Mouse (Mus musculus): ENCODE measurements around the gene Ckap2. TPM values are rescaled to one million over a fixed set of nuclear protein-coding genes. Genes with fewer than 3 reads are reported as not detected.

The Ckap2 gene
- polyA plus RNA-seq, 1 experiment = not detected

DNA sequence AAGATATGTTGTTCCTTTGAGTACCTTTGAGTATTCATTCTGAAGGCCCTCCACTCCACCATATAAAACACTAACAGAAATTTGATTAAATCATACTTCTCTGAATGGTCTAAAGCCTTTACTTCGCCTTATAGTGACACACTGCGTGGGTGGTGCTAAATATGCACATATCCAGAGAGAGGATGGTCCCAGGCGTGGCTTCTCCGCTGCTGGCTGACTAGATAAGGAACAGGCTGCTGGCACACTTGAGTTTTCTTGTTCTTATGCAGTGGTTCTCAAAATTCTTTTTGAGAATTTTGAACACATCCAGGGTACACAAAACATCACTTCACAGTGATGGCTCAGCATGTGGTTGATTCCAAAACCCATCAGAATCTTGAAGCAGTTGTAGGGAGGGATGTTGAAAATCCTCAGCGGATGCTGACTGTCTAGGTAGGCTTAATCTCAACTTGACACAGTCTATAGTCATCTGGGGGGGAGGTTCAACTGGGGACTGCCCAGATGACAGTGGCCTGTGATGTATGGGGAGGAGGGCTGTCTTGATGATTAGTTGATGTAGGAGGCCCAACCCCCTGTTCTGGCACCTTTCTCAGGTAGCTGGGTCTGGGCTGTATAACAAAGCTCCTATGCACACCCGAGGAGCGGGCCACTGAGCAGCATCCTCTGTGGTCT, 51.4 kb downstream of the Ckap2 start:
- Histone ChIP-seq H3K4me1 (ENCODE audit: control insufficient read depth, insufficient read depth, insufficient read length, low read length) (no peaks in the 10 kb centered on the region), H3K27ac (replicated peaks; ENCODE audit: low read depth, low read length) (no peak overlapping the region), H3K4me3 (ENCODE audit: insufficient read depth, low read depth, low read length) (no peak overlapping the region)

DNA sequence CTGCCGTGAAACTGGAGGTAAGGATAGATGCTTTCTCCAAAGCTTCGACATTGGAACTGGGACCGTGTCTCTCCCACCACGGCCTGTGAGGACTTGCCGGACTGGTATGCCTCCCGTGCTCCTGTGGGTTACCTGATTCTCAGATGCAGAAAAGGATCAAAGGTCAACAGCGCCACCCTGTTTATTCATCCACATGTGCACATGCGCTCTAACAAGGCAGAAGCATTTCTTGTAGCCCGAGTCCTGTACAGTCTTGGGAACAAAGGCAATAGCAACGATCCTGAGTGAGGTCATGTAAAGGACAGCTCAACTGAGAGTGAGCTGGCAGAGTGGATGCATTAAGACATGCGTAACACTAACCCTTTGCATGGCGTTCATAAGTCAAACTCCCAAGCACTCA, 53.6 kb downstream of the Ckap2 start:
- Histone ChIP-seq H3K4me3 (ENCODE audit: insufficient read depth, low read depth, low read length) (no peak overlapping the region), H3K4me1 (ENCODE audit: control insufficient read depth, insufficient read depth, insufficient read length, low read length) (no peaks in the 10 kb centered on the region), H3K27ac (replicated peaks; ENCODE audit: low read depth, low read length) (no peak overlapping the region)

- no peak within 1 kb of the TSS for H3K27ac ChIP-seq (replicated peaks; ENCODE audit: low read depth, low read length)
- no peaks in the 10 kb centered on the region for H3K4me1 ChIP-seq (ENCODE audit: control insufficient read depth, insufficient read depth, insufficient read length, low read length)
- H3K4me3 ChIP-seq (ENCODE audit: insufficient read depth, low read depth, low read length) = peak within 1 kb of the TSS; percentile 51
Measured at GRCm38 (mm10) chr8:22124220-22125152, 61.1 kb downstream of the Ckap2 start, which contains the start of gene Nek5. TSS of gene Nek5 (minus strand) at chr8:22125053.

Other genes with a start within 250 kb of the Ckap2 start
- gene Defb35, start 247.5 kb downstream of the Ckap2 start, polyA plus RNA-seq (2012; ENCODE audit: insufficient read depth, insufficient read length, missing spikeins) = not detected in 2 replicates
- not detected in 2 replicates for gene Defb13, start 239.1 kb downstream of the Ckap2 start, polyA plus RNA-seq (2012; ENCODE audit: insufficient read depth, insufficient read length, missing spikeins)
- not detected in 2 replicates for gene Fam90a1a, start 227.1 kb downstream of the Ckap2 start, polyA plus RNA-seq (2012; ENCODE audit: insufficient read depth, insufficient read length, missing spikeins)
- gene Ccdc70, start 216.0 kb downstream of the Ckap2 start, polyA plus RNA-seq (2012; ENCODE audit: insufficient read depth, insufficient read length, missing spikeins) = not detected in 2 replicates
- gene Atp7b, start 125.5 kb downstream of the Ckap2 start, polyA plus RNA-seq (2012; ENCODE audit: insufficient read depth, insufficient read length, missing spikeins) = not detected in 2 replicates
- 4.6 and 7.3 TPM in 2 replicates for gene Alg11, start 125.1 kb downstream of the Ckap2 start, polyA plus RNA-seq (2012; ENCODE audit: insufficient read depth, insufficient read length, missing spikeins)
- not detected in 2 replicates for gene Nek5, start 60.8 kb downstream of the Ckap2 start, polyA plus RNA-seq (2012; ENCODE audit: insufficient read depth, insufficient read length, missing spikeins)
- gene Nek3, start 19.4 kb downstream of the Ckap2 start, polyA plus RNA-seq (2012; ENCODE audit: insufficient read depth, insufficient read length, missing spikeins) = 0.58 and 1.4 TPM in 2 replicates
- gene Vps36, start 7.0 kb upstream of the Ckap2 start, polyA plus RNA-seq (2012; ENCODE audit: insufficient read depth, insufficient read length, missing spikeins) = 27.1 and 35.2 TPM in 2 replicates
- gene Thsd1, start 41.5 kb upstream of the Ckap2 start, polyA plus RNA-seq (2012; ENCODE audit: insufficient read depth, insufficient read length, missing spikeins) = 1.0 and 1.4 TPM in 2 replicates
- gene Tpte, start 97.6 kb upstream of the Ckap2 start, polyA plus RNA-seq (2012; ENCODE audit: insufficient read depth, insufficient read length, missing spikeins) = 0.71 and 1.1 TPM in 2 replicates
- 8.8 and 9.4 TPM in 2 replicates for gene Slc25a15, start 212.8 kb upstream of the Ckap2 start, polyA plus RNA-seq (2012; ENCODE audit: insufficient read depth, insufficient read length, missing spikeins)
- 85.5 and 102 TPM in 2 replicates for gene Mrps31, start 225.5 kb upstream of the Ckap2 start, polyA plus RNA-seq (2012; ENCODE audit: insufficient read depth, insufficient read length, missing spikeins)